Comparison of ENCODE assay signal across 10 mouse cellular contexts in the genomic region with DNA sequence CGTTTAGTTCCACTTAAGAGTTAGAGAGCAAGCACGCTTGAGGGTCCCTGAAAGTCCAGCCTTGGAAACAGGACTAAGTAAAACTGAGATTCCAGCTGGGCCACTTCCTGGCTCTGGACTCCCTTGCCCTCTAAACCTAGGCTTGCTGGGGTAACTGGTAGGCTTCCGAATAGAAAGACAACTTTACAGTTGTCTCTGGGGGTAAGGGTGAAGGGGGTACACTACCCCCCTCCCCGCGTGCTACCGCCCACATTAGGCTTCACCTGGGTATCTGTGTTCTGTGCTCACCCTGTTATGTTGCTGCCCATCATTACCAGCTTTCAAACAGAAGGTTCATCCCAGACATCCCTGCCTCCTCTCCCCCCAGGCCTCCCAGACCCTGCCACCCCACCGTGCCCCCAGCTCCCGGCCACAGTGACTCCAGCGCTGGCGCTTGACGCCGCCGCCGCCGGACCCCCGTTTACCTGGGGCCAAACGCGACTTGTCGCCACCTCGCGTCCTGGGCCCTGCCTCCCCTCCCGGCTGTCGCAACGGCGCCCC. TPM values are rescaled to one million over a fixed set of nuclear protein-coding genes. Genes with fewer than 3 reads are reported as not detected.
DNase-seq lines count a peak whose midpoint lies in the region; ATAC-seq and TF ChIP-seq lines count a peak whose summit lies in the region.
"Had no signal": no experiment of that assay in that cellular context is flagged by ENCODE, and none has a peak within 500 bp of the region (broad histone marks: within the 10 kb centered on the region; RNA-seq: fewer than 3 reads in every experiment).

No protein-coding gene starts in this region.

- H3K4me3 ChIP-seq in cerebellum, adult 2 months (replicated peaks; ENCODE audit: insufficient read depth, low read depth, low read length): peak overlapping the region; percentile 60
- peak overlapping the region; percentile 20; the same call in 1 of the 2 replicates for H3K4me3 ChIP-seq in liver, adult 2 months (ENCODE audit: insufficient read depth, low read depth, low read length)
- peak overlapping the region; percentile 65 for H3K4me3 ChIP-seq in stomach, postnatal 0 days (ENCODE audit: low read depth, low read length)

- no peaks in the 10 kb centered on the region; the same call in 1 of the 2 replicates for H3K79me2 ChIP-seq in liver, adult 2 months (ENCODE audit: control insufficient read depth, insufficient read depth, low read length)

- no peak for TF ChIP-seq CTCF in cerebellum, adult 2 months (IDR thresholded peaks at IDR 0.05; ENCODE audit: borderline replicate concordance, insufficient read depth, low read depth, low read length)
- no peak for TF ChIP-seq CTCF in liver, adult 2 months (IDR thresholded peaks at IDR 0.05; ENCODE audit: low read depth, low read length)
- no peak; the same call in 1 of the 2 replicates for TF ChIP-seq CTCF in stomach, postnatal 0 days (IDR thresholded peaks at IDR 0.05; ENCODE audit: low read depth)

- no peak for TF ChIP-seq EP300 in stomach, postnatal 0 days (optimal IDR thresholded peaks at IDR 0.05)

- 0 out of 2 replicates have a peak overlapping the region, but pooled peaks have one; percentile 65 for H3K27ac ChIP-seq in cerebellum, adult 2 months (ENCODE audit: insufficient read depth, low read length)
- H3K27ac ChIP-seq in liver, adult 2 months (replicated peaks; ENCODE audit: insufficient read depth, low read depth, low read length): no peak overlapping the region
- H3K27ac ChIP-seq in stomach, postnatal 0 days (replicated peaks): no peak overlapping the region

- H3K36me3 ChIP-seq in liver, adult 2 months (ENCODE audit: control insufficient read depth, insufficient read depth, low read length): no peaks in the 10 kb centered on the region
- no peaks in the 10 kb centered on the region for H3K36me3 ChIP-seq in stomach, postnatal 0 days (ENCODE audit: control insufficient read depth, insufficient read depth, low read length)

- TF ChIP-seq POLR2A in cerebellum, adult 2 months (IDR thresholded peaks at IDR 0.05; ENCODE audit: borderline replicate concordance, insufficient read depth, low read length): no peak
- TF ChIP-seq POLR2A in liver, adult 2 months (IDR thresholded peaks at IDR 0.05; ENCODE audit: extremely low read depth, insufficient read depth, low read length): no peak

- H3K4me1 ChIP-seq in cerebellum, adult 2 months (ENCODE audit: control insufficient read depth, insufficient read depth, low read length): no peaks in the 10 kb centered on the region; the same call in 1 of the 2 replicates
- peaks cover 2% of the 10 kb centered on the region; the same call in 1 of the 2 replicates for H3K4me1 ChIP-seq in liver, adult 2 months (ENCODE audit: control insufficient read depth, insufficient read depth, low read length)
- H3K4me1 ChIP-seq in stomach, postnatal 0 days (replicated peaks; ENCODE audit: control insufficient read depth, insufficient read depth): no peaks in the 10 kb centered on the region

- no peaks in the 10 kb centered on the region for H3K9me3 ChIP-seq in stomach, postnatal 0 days (ENCODE audit: control insufficient read depth, low read length)

- no peak for DNase-seq in cerebellum, adult 2 months
- DNase-seq in cerebellum, adult 8-10 months: no peak
- peak; percentile 25 for DNase-seq in right cerebral cortex, postnatal 25 days
- no peak for DNase-seq in right cerebral cortex, adult 2 months (ENCODE audit: low spot score in 2 of 2)
- DNase-seq in liver, adult 2 months (ENCODE audit: extremely low read depth, low read depth, low spot score): no peak
- no peak for DNase-seq in stomach, postnatal 0 days (ENCODE audit: low spot score)
- no peak for DNase-seq in adrenal gland, adult 8-10 months
- DNase-seq in cerebellum, postnatal 10 days: no peak

- H3K9ac ChIP-seq in liver, adult 2 months (ENCODE audit: low read depth, low read length): no peak overlapping the region
- H3K9ac ChIP-seq in stomach, postnatal 0 days (ENCODE audit: low read length): peak overlapping the region; percentile 74

- ATAC-seq in stomach, postnatal 0 days (ENCODE audit: low FRiP score, low TSS enrichment): no peak

- H3K4me2 ChIP-seq in stomach, postnatal 0 days (replicated peaks; ENCODE audit: low read depth): peak overlapping the region; percentile 93

- 5% methylated on average over 25 of the region's 25 CpGs for WGBS in cerebellum, adult 2 months
- 9% methylated on average over 24 of the region's 25 CpGs for WGBS in liver, adult 2 months
- 11% methylated on average over 25 of the region's 25 CpGs for WGBS in stomach, postnatal 0 days

- H3K27me3 ChIP-seq in cerebellum, adult 2 months (ENCODE audit: control insufficient read depth, insufficient read depth, low read length): no peaks in the 10 kb centered on the region
- H3K27me3 ChIP-seq in liver, adult 2 months (ENCODE audit: control insufficient read depth, insufficient read depth, low read length): peaks cover 21% of the 10 kb centered on the region
- no peaks in the 10 kb centered on the region; the same call in 1 of the 2 replicates for H3K27me3 ChIP-seq in stomach, postnatal 0 days (ENCODE audit: control insufficient read depth, insufficient read depth, low read length)

RNA-seq across cellular contexts. Expression of gene Gpr27, which starts 0.7 kb away (rescaled TPM):
- polyA plus RNA-seq in cerebellum, adult 2 months (2012; rRNA removed): 10.0 and 10.4 TPM in 2 replicates
- total RNA-seq in liver, adult 2 months (2014; rRNA removed): 0.09 and 0.27 TPM in 2 replicates
- polyA plus RNA-seq in liver, adult 2 months (2012; rRNA removed): 0.07 TPM in 1 of 2 replicates, not detected in the other
- 2.5 and 2.9 TPM in 2 replicates for polyA plus RNA-seq in stomach, postnatal 0 days (2015; fragmentation: Nextera tagmentation; extraction: Ambion mirVana)
- 1 to 10 TPM; 2.8 to 4.9 (median 3.8) TPM for total RNA-seq in adrenal gland, adult 8-10 months (2022)
- total RNA-seq: common myeloid progenitor, adult 5-6 weeks had no signal
- polyA plus RNA-seq: C2C12 had no signal

RNA-seq across cellular contexts. Expression of gene Gm20696, which starts 25.1 kb away (rescaled TPM):
- polyA plus RNA-seq in cerebellum, adult 2 months (2012; rRNA removed): 2.5 and 2.8 TPM in 2 replicates
- 6.5 and 6.9 TPM in 2 replicates for total RNA-seq in liver, adult 2 months (2014; rRNA removed)
- 0.02 and 0.26 TPM in 2 replicates for polyA plus RNA-seq in liver, adult 2 months (2012; rRNA removed)
- polyA plus RNA-seq in stomach, postnatal 0 days (2015; fragmentation: Nextera tagmentation; extraction: Ambion mirVana): 1.4 and 1.8 TPM in 2 replicates
- 1 to 10 TPM; 3.3 to 9.8 (median 5.5) TPM for total RNA-seq in adrenal gland, adult 8-10 months (2022)

RNA-seq across cellular contexts. Expression of gene Eif4e3, which starts 25.2 kb away (rescaled TPM):
- polyA plus RNA-seq in cerebellum, adult 2 months (2012; rRNA removed): 16.0 and 17.0 TPM in 2 replicates
- total RNA-seq in liver, adult 2 months (2014; rRNA removed): 2.7 and 4.1 TPM in 2 replicates
- polyA plus RNA-seq in liver, adult 2 months (2012; rRNA removed): 1.3 and 1.5 TPM in 2 replicates
- polyA plus RNA-seq in stomach, postnatal 0 days (2015; fragmentation: Nextera tagmentation; extraction: Ambion mirVana): 7.8 and 8.3 TPM in 2 replicates
- 10 to 100 TPM; 15.9 to 28.1 (median 23.3) TPM for total RNA-seq in adrenal gland, adult 8-10 months (2022)

RNA-seq across cellular contexts. Expression of gene Prok2, which starts 34.5 kb away (rescaled TPM):
- polyA plus RNA-seq in cerebellum, adult 2 months (2012; rRNA removed): not detected in 2 replicates
- not detected in 2 replicates for total RNA-seq in liver, adult 2 months (2014; rRNA removed)
- not detected in 2 replicates for polyA plus RNA-seq in liver, adult 2 months (2012; rRNA removed)
- 0.15 TPM in 1 of 2 replicates, not detected in the other for polyA plus RNA-seq in stomach, postnatal 0 days (2015; fragmentation: Nextera tagmentation; extraction: Ambion mirVana)
- not detected for total RNA-seq in adrenal gland, adult 8-10 months (2022)
- total RNA-seq: common myeloid progenitor, adult 5-6 weeks had no signal
- polyA plus RNA-seq: C2C12 had no signal
